Mouse (Mus musculus) v-Abl transformed pro-B cells (cell line): Measurements from ENCODE around the gene Sat1.

Source experiments
- in situ Hi-C, 2 experiments: fragments of 400-800 bp; cut with MboI; formaldehyde crosslinking; loops; one replicate each; pipeline ENCODE4 v1.15.1; 2025; ENCODE audit not compliant: unreplicated experiment in 2 of 2

The Sat1 gene

GRCm38 (mm10) chrX:155169886-155170285 lies 46.4 kb downstream of the Sat1 start:
- in situ Hi-C loops: loop anchor here in 1 of 2 experiments (25.0 kb wide), 1 partner anchor 1433 kb away; no protein-coding TSS in a partner anchor

GRCm38 (mm10) chrX:155167667-155168066 lies 48.6 kb downstream of the Sat1 start:
- in situ Hi-C loops: loop anchor here in 1 of 2 experiments (25.0 kb wide), 1 partner anchor 1430 kb away; no protein-coding TSS in a partner anchor

- in situ Hi-C loops: loop anchor here in 1 of 2 experiments (25.0 kb wide), 1 partner anchor 1429 kb away; no protein-coding TSS in a partner anchor
Observed at GRCm38 (mm10) chrX:155166313-155166712, 49.9 kb downstream of the Sat1 start.

- in situ Hi-C loops: loop anchor here in 1 of 2 experiments (25.0 kb wide), 1 partner anchor 1426 kb away; no protein-coding TSS in a partner anchor
Observed at GRCm38 (mm10) chrX:155163553-155163952, 52.7 kb downstream of the Sat1 start.
